Mouse (Mus musculus): ENCODE measurements at regions not wholly inside any gene's neighbourhood (a gene's known extent, or its start where the extent isn't known, plus 50 kb on each side); places are given as distances from the start of the nearest gene placed in this dataset.

DNA sequence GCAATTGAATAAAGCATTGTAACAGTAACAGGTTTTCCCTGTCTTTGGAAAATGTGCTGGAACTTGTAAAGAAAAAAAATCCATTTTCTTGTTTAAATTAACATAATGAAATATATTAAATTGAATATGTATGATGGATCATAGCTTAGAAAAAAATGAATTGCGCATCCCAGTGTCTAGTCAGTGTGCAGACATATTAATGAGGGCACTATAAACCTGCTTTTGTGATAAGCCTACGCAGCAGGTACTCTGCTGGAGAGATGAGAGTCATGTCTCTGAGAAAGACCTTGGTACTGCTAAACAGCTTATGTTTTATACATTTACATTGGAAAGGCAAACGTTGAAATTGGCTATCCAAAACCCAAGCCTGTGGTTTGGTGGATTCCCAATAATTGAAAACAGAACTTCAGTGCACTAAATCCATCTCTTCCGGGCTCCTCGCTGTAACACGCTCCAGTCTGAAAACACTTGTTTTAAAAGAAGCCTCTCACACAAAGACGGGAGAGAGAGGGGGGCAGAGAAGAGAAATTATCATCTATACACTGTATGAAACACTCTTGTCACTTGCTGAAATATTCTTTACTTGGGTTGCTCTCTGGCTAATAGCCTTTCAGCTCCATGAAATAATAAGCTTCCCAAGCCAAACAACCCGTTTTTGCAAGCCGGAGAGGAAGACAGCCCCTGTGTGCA, 223.9 kb upstream of the Fn1 start:
- DNase-seq: no peak
- intact Hi-C loops (cut with DNase I; ENCODE audit: low total_unique reads): no loop called here

- intact Hi-C loops (cut with DNase I; ENCODE audit: low total_unique reads): no loop called here
These were observed 221.0 kb upstream of the Fn1 start for GRCm38 (mm10) chr1:71874037-71874436.

DNA sequence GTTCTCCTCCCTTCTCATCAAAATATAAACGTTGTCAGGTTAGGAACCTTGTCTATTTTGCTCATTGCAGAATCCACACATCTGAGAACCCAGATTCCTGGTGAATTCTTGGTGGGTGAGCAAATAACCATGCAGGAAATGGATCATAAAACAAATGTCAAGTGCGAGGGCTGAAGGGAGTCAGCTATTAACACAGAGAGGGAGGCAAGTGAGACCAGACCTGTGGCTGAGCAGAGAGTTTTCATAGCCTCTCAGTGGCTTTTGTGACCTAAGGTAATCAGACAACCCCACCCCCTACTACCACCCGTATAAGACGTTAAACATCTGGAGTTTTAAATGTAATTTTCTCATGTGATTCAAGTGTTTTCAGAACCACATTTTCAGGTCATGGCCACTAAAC, 212.7 kb upstream of the Fn1 start:
- DNase-seq: no peak
- intact Hi-C loops (cut with DNase I; ENCODE audit: low total_unique reads): no loop called here

More at GRCm38 (mm10) chr1:71874037-71874436, 221.0 kb upstream of the Fn1 start:
- DNase-seq: no peak

DNA sequence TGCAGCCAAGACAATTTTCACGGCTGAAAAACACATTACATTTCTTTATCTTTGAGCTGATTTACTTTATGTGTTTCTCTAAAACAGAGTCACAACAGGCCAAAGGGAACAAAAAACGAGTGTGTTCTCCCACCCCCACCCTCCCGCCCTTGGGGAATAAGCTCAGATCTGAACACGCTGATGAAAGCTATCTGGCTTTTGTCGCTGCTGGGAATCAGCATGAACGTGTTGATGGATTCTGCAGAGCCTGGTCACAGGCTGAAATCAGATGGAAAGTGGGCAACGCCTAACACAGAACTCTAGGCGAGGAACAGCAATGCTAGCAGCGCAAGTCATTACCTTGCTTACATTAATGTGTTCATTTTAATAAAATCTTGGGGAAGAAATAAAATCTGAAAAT, 211.7 kb upstream of the Fn1 start:
- intact Hi-C loops (cut with DNase I; ENCODE audit: low total_unique reads): no loop called here
- DNase-seq: peak; percentile 7

GRCm38 (mm10) chr1:71853212-71853611, 200.2 kb upstream of the Fn1 start:
- intact Hi-C loops (cut with DNase I; ENCODE audit: low total_unique reads): no loop called here
- no peak for DNase-seq

- no peak for DNase-seq
- intact Hi-C loops (cut with DNase I; ENCODE audit: low total_unique reads): no loop called here
These were observed 198.3 kb upstream of the Fn1 start for GRCm38 (mm10) chr1:71851268-71851667.

DNA sequence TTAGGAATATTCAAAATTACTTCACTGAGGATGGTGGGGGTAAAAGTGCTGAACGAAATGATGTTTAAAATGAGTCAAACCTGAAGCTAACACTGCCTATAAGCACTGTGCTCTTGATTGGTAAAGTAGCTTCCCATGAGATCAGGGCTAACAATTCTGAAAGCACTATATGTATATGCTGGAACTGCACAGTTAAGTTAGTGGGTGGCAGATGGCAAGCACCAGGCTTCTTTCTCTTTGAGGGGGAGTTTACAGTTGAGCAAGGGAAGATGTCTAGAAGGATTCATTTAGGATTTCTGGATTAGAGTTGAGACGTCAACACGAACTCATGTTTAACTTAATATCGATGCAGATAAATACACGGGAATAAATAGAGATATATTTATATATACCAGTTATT, 195.7 kb upstream of the Fn1 start:
- intact Hi-C loops (cut with DNase I; ENCODE audit: low total_unique reads): no loop called here
- DNase-seq: no peak

- no peak for DNase-seq
- intact Hi-C loops (cut with DNase I; ENCODE audit: low total_unique reads): no loop called here
These were observed 192.1 kb upstream of the Fn1 start for GRCm38 (mm10) chr1:71844938-71845685.

GRCm38 (mm10) chr1:71837764-71838163, 184.8 kb upstream of the Fn1 start:
- no peak for DNase-seq
- intact Hi-C loops (cut with DNase I; ENCODE audit: low total_unique reads): no loop called here

- intact Hi-C loops (cut with DNase I; ENCODE audit: low total_unique reads): no loop called here
- no peak for DNase-seq
These were observed 184.1 kb upstream of the Fn1 start for GRCm38 (mm10) chr1:71837039-71837648.

- DNase-seq: no peak
- intact Hi-C loops (cut with DNase I; ENCODE audit: low total_unique reads): no loop called here
These were observed 177.4 kb upstream of the Fn1 start for GRCm38 (mm10) chr1:71830379-71830778.

- DNase-seq: no peak
- intact Hi-C loops (cut with DNase I; ENCODE audit: low total_unique reads): no loop called here
These were observed 171.4 kb upstream of the Fn1 start for GRCm38 (mm10) chr1:71824410-71824809.

- intact Hi-C loops (cut with DNase I; ENCODE audit: low total_unique reads): no loop called here
- DNase-seq: no peak
These were observed 169.1 kb upstream of the Fn1 start for GRCm38 (mm10) chr1:71822123-71822522.

DNA sequence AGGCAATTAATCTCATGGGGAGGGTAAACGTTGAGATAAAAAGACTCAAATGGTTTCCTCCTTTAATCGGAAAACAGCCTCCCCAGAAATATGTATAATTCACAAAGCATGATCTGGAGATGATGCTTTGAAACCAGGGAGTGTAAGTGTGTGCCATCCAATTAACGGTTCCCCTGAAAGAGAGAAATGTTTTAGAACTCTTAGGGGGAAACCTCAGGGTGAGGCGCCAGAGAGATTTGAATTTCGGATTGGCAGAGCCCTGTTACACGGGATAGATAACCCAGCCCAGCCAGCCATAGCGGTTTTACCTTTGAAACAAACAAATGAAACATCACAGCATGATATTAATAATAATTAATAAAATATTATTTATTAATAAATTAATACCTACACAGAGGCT, 168.1 kb upstream of the Fn1 start:
- intact Hi-C loops (cut with DNase I; ENCODE audit: low total_unique reads): no loop called here
- DNase-seq: no peak

DNA sequence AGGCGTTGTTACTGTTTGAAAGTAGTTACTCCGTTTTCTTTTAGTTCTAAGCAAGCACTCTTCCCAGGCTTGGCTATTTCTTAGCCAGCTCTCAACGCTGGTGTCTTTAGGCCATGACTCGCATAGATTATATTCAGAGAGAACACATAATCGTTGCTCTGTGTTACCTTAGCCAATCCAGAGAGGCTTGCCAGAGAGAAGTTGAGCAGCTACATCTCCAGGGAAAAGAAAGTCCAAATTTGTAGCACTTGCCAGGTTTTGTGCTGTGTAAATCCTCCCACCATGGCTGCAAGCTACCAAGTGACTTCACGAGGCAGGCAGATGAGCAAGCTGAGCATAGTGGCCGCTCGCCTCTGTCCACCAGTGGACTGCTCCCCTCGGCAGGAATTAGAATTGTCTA, 163.3 kb upstream of the Fn1 start:
- intact Hi-C loops (cut with DNase I; ENCODE audit: low total_unique reads): no loop called here
- peak; percentile 10 for DNase-seq

DNA sequence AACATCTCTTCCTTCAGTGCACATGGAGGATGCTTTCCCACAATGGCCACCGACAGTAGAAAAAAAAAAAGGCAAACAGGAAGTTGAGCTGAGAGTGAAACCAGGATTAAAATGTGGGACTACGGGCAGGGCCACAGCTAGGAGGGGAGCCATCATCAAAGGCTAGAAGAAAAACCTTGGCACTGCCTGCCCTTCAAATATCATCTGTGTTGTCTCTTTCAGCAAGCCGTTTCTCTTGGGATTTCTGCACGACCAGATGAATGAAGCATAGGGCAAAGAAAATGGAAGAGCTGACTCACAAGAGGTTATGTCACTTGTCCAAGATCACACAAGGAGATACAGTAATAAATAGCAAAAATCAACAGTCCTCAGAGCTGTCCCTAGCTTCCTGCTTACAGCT, 161.1 kb upstream of the Fn1 start:
- no peak for DNase-seq
- intact Hi-C loops (cut with DNase I; ENCODE audit: low total_unique reads): no loop called here

DNA sequence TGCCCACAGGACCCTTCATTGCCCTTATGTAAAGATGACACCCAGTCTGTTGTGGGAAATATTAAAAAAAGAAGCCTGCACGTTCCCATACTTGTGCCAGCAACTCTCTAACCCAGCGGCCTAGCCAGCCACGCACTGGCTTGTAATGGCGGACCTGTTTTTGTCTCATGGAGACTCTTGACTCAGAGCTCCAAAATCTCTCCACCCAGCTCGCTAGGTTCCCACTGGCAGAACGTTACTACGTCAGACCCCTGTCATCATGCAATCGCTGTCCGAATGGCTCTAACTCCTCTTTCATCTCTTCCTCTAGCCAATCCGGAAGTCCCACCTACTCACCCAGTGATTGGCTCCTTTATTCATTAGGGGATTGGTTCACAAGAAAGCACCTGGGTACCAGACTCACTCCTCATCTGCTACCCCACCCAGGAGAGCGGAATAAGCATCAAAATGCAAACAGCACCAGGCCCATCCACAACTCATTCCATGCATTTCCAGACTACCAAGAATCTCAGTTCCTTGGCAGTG, 159.2 kb upstream of the Fn1 start:
- intact Hi-C loops (cut with DNase I; ENCODE audit: low total_unique reads): no loop called here

DNA sequence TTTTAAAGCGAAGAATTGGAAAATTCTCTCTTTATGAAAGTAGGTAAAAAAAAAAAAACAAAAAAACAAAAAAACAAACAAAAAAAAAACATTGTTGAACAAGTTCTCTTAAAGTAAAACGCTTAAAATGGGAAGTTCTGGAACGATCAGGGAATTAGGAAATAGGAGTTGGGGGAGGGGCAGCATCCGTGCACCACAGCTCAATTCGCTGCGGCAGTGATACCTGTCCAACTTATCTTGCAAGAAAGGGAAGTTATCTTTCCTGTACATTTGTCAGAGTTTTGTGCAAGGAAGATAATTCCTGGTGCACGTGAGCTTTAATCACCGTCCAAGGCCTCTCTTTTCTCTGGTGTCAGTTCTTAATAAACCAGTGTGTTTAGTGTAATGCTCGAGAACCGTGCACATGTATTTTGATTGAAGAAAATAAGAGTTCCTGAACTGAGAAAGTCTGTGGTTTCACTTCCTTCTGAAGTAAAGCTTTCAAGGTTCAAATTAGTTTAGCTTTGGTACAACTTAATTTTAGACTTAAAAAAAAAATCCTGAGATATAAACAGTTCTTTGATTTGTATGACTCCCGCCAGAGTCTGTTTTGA, 158.3 kb upstream of the Fn1 start:
- intact Hi-C loops (cut with DNase I; ENCODE audit: low total_unique reads): no loop called here
- no peak for DNase-seq

More for the DNA sequence above, 159.2 kb upstream of the Fn1 start:
- DNase-seq: no peak

DNA sequence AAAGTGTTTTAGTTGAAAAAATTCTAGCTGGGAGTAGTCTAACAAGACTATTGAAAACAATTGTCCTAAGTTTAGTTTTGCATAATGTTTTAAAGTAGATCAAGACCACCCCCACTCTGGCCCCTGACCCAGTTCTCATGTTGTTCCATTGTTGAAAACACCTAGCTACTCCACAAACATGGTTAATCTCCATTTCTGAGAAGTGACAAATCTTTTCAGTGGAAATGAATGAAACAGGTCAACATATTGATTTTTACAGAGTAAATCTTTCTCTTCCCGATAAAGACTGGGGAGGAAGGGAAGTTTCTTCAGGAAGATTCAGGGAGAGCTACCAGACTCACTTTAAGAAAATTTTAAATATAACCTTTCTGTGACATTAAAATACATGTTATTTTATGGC, 155.0 kb upstream of the Fn1 start:
- no peak for DNase-seq
- intact Hi-C loops (cut with DNase I; ENCODE audit: low total_unique reads): no loop called here

DNA sequence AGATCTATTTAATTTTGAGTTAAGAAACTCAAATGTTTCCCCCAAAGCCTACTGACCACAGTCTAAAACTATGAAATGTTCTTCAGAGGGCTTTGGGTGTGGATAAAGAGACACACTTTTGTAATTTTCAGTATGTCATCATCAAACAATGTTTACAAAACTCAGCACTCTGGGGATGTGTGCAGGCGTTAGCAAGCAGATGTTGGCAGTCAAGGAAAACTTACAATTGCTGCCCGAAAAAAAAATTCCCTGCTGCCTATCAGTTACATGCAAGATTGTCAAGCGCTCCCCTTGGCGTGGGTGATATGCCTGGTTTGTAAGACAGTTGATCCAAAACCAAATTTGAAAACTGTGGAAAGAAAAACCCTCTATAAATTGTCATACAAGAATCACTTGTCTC, 154.6 kb upstream of the Fn1 start:
- DNase-seq: peak; percentile 29
- intact Hi-C loops (cut with DNase I; ENCODE audit: low total_unique reads): no loop called here

Measured in gastrocnemius, postnatal 14 days (tissue).